Mouse (Mus musculus) brown adipose tissue, adult 24 weeks (tissue): ENCODE data around the gene Casp8. TPM values are rescaled to one million over a fixed set of nuclear protein-coding genes. Genes with fewer than 3 reads are reported as not detected.
"Not testable (repeated sequence)": the region's sequence is repeated elsewhere in the genome, so short reads cannot be mapped to it uniquely, and the experiment has no call there.

Experiments used
- H3K27ac ChIP-seq: fragments of 200-500 bp; replicated peaks from 2 replicates; pipeline ENCODE4 v1.5.1; 2012; ENCODE audit warnings: low read depth, mild to moderate bottlenecking, low read length
- H3K4me1 ChIP-seq: fragments of 200-500 bp; 2 replicates; pipeline ENCODE4 v1.6.1; 2012; ENCODE audit warnings: low read length, mixed read lengths; ENCODE audit not compliant: control insufficient read depth, insufficient read depth, insufficient read length
- H3K4me3 ChIP-seq: fragments of 200-500 bp; 2 replicates; pipeline ENCODE4 v1.5.1; 2012; ENCODE audit warnings: low read depth, mild to moderate bottlenecking, low read length, moderate library complexity; ENCODE audit not compliant: insufficient read depth
- polyA plus RNA-seq: library from polyadenylated mRNA; stranded (reverse); fragments of >200 nt; gene quantifications from 2 replicates; pipeline ENCODE4 v1.2.4, GENCODE M21; 2012; ENCODE audit not compliant: missing spikeins, insufficient read depth, insufficient read length

Casp8 gene
- polyA plus RNA-seq, 1 experiment = 9.9 TPM

GRCm38 (mm10) chr1:58777583-58777982, 17.6 kb upstream of the Casp8 start:
- Histone ChIP-seq H3K27ac (no peak overlapping the region), H3K4me1 (peaks cover 5% of the 10 kb centered on the region; the same call in 1 of the 2 replicates), H3K4me3 (no peak overlapping the region)

- Histone ChIP-seq H3K4me3 (no peak overlapping the region), H3K27ac (no peak overlapping the region), H3K4me1 (peaks cover 4% of the 10 kb centered on the region; the same call in 1 of the 2 replicates)
Measured at GRCm38 (mm10) chr1:58778226-58778625, 16.9 kb upstream of the Casp8 start.

GRCm38 (mm10) chr1:58786276-58786675, 8.9 kb upstream of the Casp8 start:
- no peak overlapping the region for H3K27ac ChIP-seq
- no peaks in the 10 kb centered on the region for H3K4me1 ChIP-seq
- no peak overlapping the region for H3K4me3 ChIP-seq

GRCm38 (mm10) chr1:58788410-58788809, 6.8 kb upstream of the Casp8 start:
- Histone ChIP-seq H3K4me1 (no peaks in the 10 kb centered on the region), H3K4me3 (no peak overlapping the region), H3K27ac (no peak overlapping the region)

GRCm38 (mm10) chr1:58794705-58795104, 469 bp upstream of the Casp8 start:
- Histone ChIP-seq H3K27ac (peak overlapping the region; percentile 96), H3K4me3 (peak overlapping the region; percentile 95), H3K4me1 (no peaks in the 10 kb centered on the region; the same call in 1 of the 2 replicates)

GRCm38 (mm10) chr1:58796059-58796363, 837 bp downstream of the Casp8 start:
- peak overlapping the region; percentile 95 for H3K4me3 ChIP-seq
- peaks cover 3% of the 10 kb centered on the region for H3K4me1 ChIP-seq
- peak overlapping the region; percentile 96 for H3K27ac ChIP-seq

GRCm38 (mm10) chr1:58796853-58797252, 1.7 kb downstream of the Casp8 start:
- peak overlapping the region; percentile 95 for H3K27ac ChIP-seq

GRCm38 (mm10) chr1:58797370-58797769, 2.2 kb downstream of the Casp8 start:
- H3K4me3 ChIP-seq = peak overlapping the region; percentile 63

More at GRCm38 (mm10) chr1:58796853-58797252, 1.7 kb downstream of the Casp8 start:
- Histone ChIP-seq H3K4me1 (peaks cover 4% of the 10 kb centered on the region), H3K4me3 (peak overlapping the region; percentile 63)

GRCm38 (mm10) chr1:58798911-58799310, 3.7 kb downstream of the Casp8 start:
- Histone ChIP-seq H3K4me3 (no peak overlapping the region), H3K27ac (0 out of 2 replicates have a peak overlapping the region, but pooled peaks have one; percentile 55)

More at GRCm38 (mm10) chr1:58797370-58797769, 2.2 kb downstream of the Casp8 start:
- Histone ChIP-seq H3K27ac (peak overlapping the region; percentile 95), H3K4me1 (peaks cover 6% of the 10 kb centered on the region)

GRCm38 (mm10) chr1:58800644-58801043, 5.5 kb downstream of the Casp8 start:
- H3K4me1 ChIP-seq, H3K4me3 ChIP-seq, H3K27ac ChIP-seq: not testable (repeated sequence)

More at GRCm38 (mm10) chr1:58798911-58799310, 3.7 kb downstream of the Casp8 start:
- H3K4me1 ChIP-seq = peaks cover 6% of the 10 kb centered on the region

- peak overlapping the region; percentile 87 for H3K27ac ChIP-seq
- H3K4me1 ChIP-seq = peaks cover 6% of the 10 kb centered on the region
- H3K4me3 ChIP-seq = no peak overlapping the region; the same call in 1 of the 2 replicates
Measured at GRCm38 (mm10) chr1:58801558-58802285, 6.5 kb downstream of the Casp8 start.

GRCm38 (mm10) chr1:58802322-58803273, 7.4 kb downstream of the Casp8 start:
- peak overlapping the region; percentile 87 for H3K27ac ChIP-seq
- H3K4me3 ChIP-seq = peak overlapping the region; percentile 56
- H3K4me1 ChIP-seq = peaks cover 9% of the 10 kb centered on the region

- Histone ChIP-seq H3K4me1 (peaks cover 9% of the 10 kb centered on the region), H3K27ac (peak overlapping the region; percentile 87), H3K4me3 (peak overlapping the region; percentile 56)
Measured at GRCm38 (mm10) chr1:58803531-58803930, 8.4 kb downstream of the Casp8 start.

- Histone ChIP-seq H3K4me3 (no peak overlapping the region), H3K4me1 (peaks cover 6% of the 10 kb centered on the region), H3K27ac (peak overlapping the region; percentile 71)
Measured at GRCm38 (mm10) chr1:58806651-58807050, 11.5 kb downstream of the Casp8 start.

- peaks cover 7% of the 10 kb centered on the region; the same call in 1 of the 2 replicates for H3K4me1 ChIP-seq
Measured at GRCm38 (mm10) chr1:58826319-58826718, 31.1 kb downstream of the Casp8 start.

More at GRCm38 (mm10) chr1:58826319-58826718, 31.1 kb downstream of the Casp8 start:
- H3K27ac ChIP-seq = no peak overlapping the region
- H3K4me3 ChIP-seq = no peak overlapping the region
